9 mouse cellular contexts compared by ENCODE assay signal in genomic region chr7:126397221-126397620, GRCm38 (mm10). TPM values are rescaled to one million over a fixed set of nuclear protein-coding genes. Genes with fewer than 3 reads are reported as not detected.
DNase-seq lines count a peak whose midpoint lies in the region; ATAC-seq lines count a peak whose summit lies in the region.
"Had no signal": no experiment of that assay in that cellular context is flagged by ENCODE, and none has a peak within 500 bp of the region (broad histone marks: within the 10 kb centered on the region; RNA-seq: fewer than 3 reads in every experiment).

No protein-coding gene starts in this region.

- 55% methylated on average over 6 of the region's 6 CpGs for WGBS in hindbrain, embryonic 10.5 days
- 53% methylated on average over 6 of the region's 6 CpGs for WGBS in hindbrain, embryonic 11.5 days
- WGBS in embryonic facial prominence, embryonic 11.5 days: 59% methylated on average over 6 of the region's 6 CpGs
- WGBS in intestine, embryonic 14.5 days: 59% methylated on average over 6 of the region's 6 CpGs
- 58% methylated on average over 6 of the region's 6 CpGs for WGBS in midbrain, embryonic 13.5 days

- H3K4me1 ChIP-seq in hindbrain, embryonic 10.5 days (replicated peaks): peaks cover 15% of the 10 kb centered on the region
- H3K4me1 ChIP-seq in hindbrain, embryonic 11.5 days (replicated peaks; ENCODE audit: control insufficient read depth, insufficient read depth, low read length): no peaks in the 10 kb centered on the region; the same call in 1 of the 2 replicates
- no peaks in the 10 kb centered on the region for H3K4me1 ChIP-seq in embryonic facial prominence, embryonic 11.5 days (ENCODE audit: control insufficient read depth, insufficient read depth, low read length)
- no peaks in the 10 kb centered on the region; the same call in 1 of the 2 replicates for H3K4me1 ChIP-seq in intestine, embryonic 14.5 days (replicated peaks; ENCODE audit: control insufficient read depth, insufficient read depth, low read length)
- peaks cover 14% of the 10 kb centered on the region for H3K4me1 ChIP-seq in midbrain, embryonic 13.5 days (replicated peaks)

- no peaks in the 10 kb centered on the region for H3K9me3 ChIP-seq in hindbrain, embryonic 10.5 days
- H3K9me3 ChIP-seq in hindbrain, embryonic 11.5 days (ENCODE audit: control insufficient read depth, low read length): no peaks in the 10 kb centered on the region
- H3K9me3 ChIP-seq in embryonic facial prominence, embryonic 11.5 days (replicated peaks; ENCODE audit: control insufficient read depth, low read length): no peaks in the 10 kb centered on the region
- no peaks in the 10 kb centered on the region for H3K9me3 ChIP-seq in intestine, embryonic 14.5 days (ENCODE audit: control insufficient read depth, low read length)
- no peaks in the 10 kb centered on the region for H3K9me3 ChIP-seq in midbrain, embryonic 13.5 days

- H3K27ac ChIP-seq in hindbrain, embryonic 10.5 days: peak overlapping the region; percentile 53; the same call in 1 of the 2 replicates
- no peak overlapping the region for H3K27ac ChIP-seq in hindbrain, embryonic 11.5 days (ENCODE audit: low read depth, low read length)
- H3K27ac ChIP-seq in embryonic facial prominence, embryonic 11.5 days (replicated peaks; ENCODE audit: low read depth, low read length): no peak overlapping the region
- H3K27ac ChIP-seq in intestine, embryonic 14.5 days (ENCODE audit: low read depth): no peak overlapping the region
- no peak overlapping the region for H3K27ac ChIP-seq in midbrain, embryonic 13.5 days
- H3K27ac ChIP-seq: macrophage had no signal

- H3K4me2 ChIP-seq in hindbrain, embryonic 11.5 days (replicated peaks; ENCODE audit: low read depth, low read length): no peak overlapping the region
- peak overlapping the region; percentile 24; the same call in 1 of the 2 replicates for H3K4me2 ChIP-seq in embryonic facial prominence, embryonic 11.5 days (ENCODE audit: low read depth, low read length)
- H3K4me2 ChIP-seq in intestine, embryonic 14.5 days (ENCODE audit: low read length): peak overlapping the region; percentile 40
- H3K4me2 ChIP-seq in midbrain, embryonic 13.5 days (replicated peaks): 0 out of 2 replicates have a peak overlapping the region, but pooled peaks have one; percentile 16

- no peaks in the 10 kb centered on the region for H3K36me3 ChIP-seq in hindbrain, embryonic 10.5 days
- H3K36me3 ChIP-seq in hindbrain, embryonic 11.5 days (ENCODE audit: control insufficient read depth, insufficient read depth, low read length): no peaks in the 10 kb centered on the region
- H3K36me3 ChIP-seq in embryonic facial prominence, embryonic 11.5 days (replicated peaks; ENCODE audit: control insufficient read depth, insufficient read depth, low read depth, low read length): no peaks in the 10 kb centered on the region
- H3K36me3 ChIP-seq in intestine, embryonic 14.5 days (ENCODE audit: control insufficient read depth, insufficient read depth, low read length): no peaks in the 10 kb centered on the region
- no peaks in the 10 kb centered on the region for H3K36me3 ChIP-seq in midbrain, embryonic 13.5 days

- H3K4me3 ChIP-seq in hindbrain, embryonic 10.5 days: peak overlapping the region; percentile 94
- no peak overlapping the region for H3K4me3 ChIP-seq in hindbrain, embryonic 11.5 days (ENCODE audit: low read depth, low read length)
- H3K4me3 ChIP-seq in embryonic facial prominence, embryonic 11.5 days (ENCODE audit: low read depth, low read length): no peak overlapping the region
- H3K4me3 ChIP-seq in intestine, embryonic 14.5 days (ENCODE audit: low read depth, low read length): no peak overlapping the region
- H3K4me3 ChIP-seq in midbrain, embryonic 13.5 days (replicated peaks): no peak overlapping the region

- H3K9ac ChIP-seq in hindbrain, embryonic 11.5 days (ENCODE audit: low read depth, low read length): no peak overlapping the region
- 0 out of 2 replicates have a peak overlapping the region, but pooled peaks have one; percentile 15 for H3K9ac ChIP-seq in embryonic facial prominence, embryonic 11.5 days (replicated peaks; ENCODE audit: low read length)
- peak overlapping the region; percentile 34; the same call in 1 of the 2 replicates for H3K9ac ChIP-seq in intestine, embryonic 14.5 days (ENCODE audit: low read length)
- no peak overlapping the region for H3K9ac ChIP-seq in midbrain, embryonic 13.5 days (replicated peaks)

- H3K27me3 ChIP-seq in hindbrain, embryonic 10.5 days (ENCODE audit: insufficient read depth, poor library complexity, severe bottlenecking): no peaks in the 10 kb centered on the region
- H3K27me3 ChIP-seq in hindbrain, embryonic 11.5 days (ENCODE audit: control insufficient read depth, insufficient read depth, low read length): no peaks in the 10 kb centered on the region
- no peaks in the 10 kb centered on the region for H3K27me3 ChIP-seq in embryonic facial prominence, embryonic 11.5 days (ENCODE audit: control insufficient read depth, insufficient read depth, low read length)
- H3K27me3 ChIP-seq in intestine, embryonic 14.5 days (replicated peaks; ENCODE audit: control insufficient read depth, insufficient read depth, low read length): no peaks in the 10 kb centered on the region
- H3K27me3 ChIP-seq in midbrain, embryonic 13.5 days: no peaks in the 10 kb centered on the region

- DNase-seq in hindbrain, embryonic 10.5 days (ENCODE audit: low spot score): no peak
- DNase-seq in hindbrain, embryonic 11.5 days (ENCODE audit: low spot score): no peak
- no peak for DNase-seq in embryonic facial prominence, embryonic 11.5 days (ENCODE audit: low spot score)
- DNase-seq in intestine, embryonic 14.5 days (ENCODE audit: low spot score): no peak
- DNase-seq in thymus, postnatal 0 days (ENCODE audit: low spot score): no peak
- no peak for DNase-seq in testis, postnatal 14 days (ENCODE audit: low spot score)

- no peak for ATAC-seq in hindbrain, embryonic 11.5 days (ENCODE audit: low FRiP score)
- ATAC-seq in embryonic facial prominence, embryonic 11.5 days (replicated peaks; ENCODE audit: insufficient number of reproducible peaks, low FRiP score, low TSS enrichment, low read depth): no peak
- no peak for ATAC-seq in intestine, embryonic 14.5 days (replicated peaks; ENCODE audit: low FRiP score, low TSS enrichment, low read depth)
- no peak for ATAC-seq in midbrain, embryonic 13.5 days
- no peak for ATAC-seq in granulocyte monocyte progenitor cell, adult 5-6 weeks (replicated peaks; ENCODE audit: poor library complexity, severe bottlenecking)

RNA-seq across cellular contexts. Expression of gene Nfatc2ip, which starts 0.7 kb away (rescaled TPM):
- 3.1 and 3.7 TPM in 2 replicates for polyA plus RNA-seq in hindbrain, embryonic 10.5 days (2016; fragmentation: Nextera tagmentation; extraction: Ambion mirVana)
- polyA plus RNA-seq in hindbrain, embryonic 11.5 days (2014; fragmentation: Nextera tagmentation; extraction: Ambion mirVana): 4.8 and 5.2 TPM in 2 replicates
- 3.5 and 4.3 TPM in 2 replicates for polyA plus RNA-seq in embryonic facial prominence, embryonic 11.5 days (2014; fragmentation: Nextera tagmentation; extraction: Ambion mirVana)
- 2.3 and 2.6 TPM in 2 replicates for polyA plus RNA-seq in intestine, embryonic 14.5 days (2014; fragmentation: Nextera tagmentation; extraction: Ambion mirVana)
- polyA plus RNA-seq in midbrain, embryonic 13.5 days (2015; fragmentation: Nextera tagmentation; extraction: Ambion mirVana): 2.9 and 3.8 TPM in 2 replicates
- 11.7 and 14.8 TPM in 2 replicates for total RNA-seq in granulocyte monocyte progenitor cell, adult 5-6 weeks (2014; fragmentation: Nextera tagmentation)
- 14.6 and 15.9 TPM in 2 replicates for total RNA-seq in granulocyte monocyte progenitor cell, adult 5-6 weeks (2017)
- 5.1 and 6.7 TPM in 2 replicates for polyA plus RNA-seq in thymus, postnatal 0 days (2015; fragmentation: Nextera tagmentation; extraction: Ambion mirVana)

RNA-seq across cellular contexts. Expression of gene Cd19, which starts 17.5 kb away (rescaled TPM):
- not detected in 2 replicates for polyA plus RNA-seq in hindbrain, embryonic 10.5 days (2016; fragmentation: Nextera tagmentation; extraction: Ambion mirVana)
- polyA plus RNA-seq in hindbrain, embryonic 11.5 days (2014; fragmentation: Nextera tagmentation; extraction: Ambion mirVana): not detected in 2 replicates
- not detected in 2 replicates for polyA plus RNA-seq in embryonic facial prominence, embryonic 11.5 days (2014; fragmentation: Nextera tagmentation; extraction: Ambion mirVana)
- polyA plus RNA-seq in intestine, embryonic 14.5 days (2014; fragmentation: Nextera tagmentation; extraction: Ambion mirVana): not detected in 2 replicates
- not detected in 2 replicates for polyA plus RNA-seq in midbrain, embryonic 13.5 days (2015; fragmentation: Nextera tagmentation; extraction: Ambion mirVana)
- not detected in 2 replicates for total RNA-seq in granulocyte monocyte progenitor cell, adult 5-6 weeks (2014; fragmentation: Nextera tagmentation)
- 0.09 TPM in 1 of 2 replicates, not detected in the other for total RNA-seq in granulocyte monocyte progenitor cell, adult 5-6 weeks (2017)
- polyA plus RNA-seq in thymus, postnatal 0 days (2015; fragmentation: Nextera tagmentation; extraction: Ambion mirVana): 0.13 and 0.22 TPM in 2 replicates

RNA-seq across cellular contexts. Expression of gene Spns1, which starts 20.0 kb away (rescaled TPM):
- 66.8 and 68.6 TPM in 2 replicates for polyA plus RNA-seq in hindbrain, embryonic 10.5 days (2016; fragmentation: Nextera tagmentation; extraction: Ambion mirVana)
- polyA plus RNA-seq in hindbrain, embryonic 11.5 days (2014; fragmentation: Nextera tagmentation; extraction: Ambion mirVana): 36.0 and 39.3 TPM in 2 replicates
- polyA plus RNA-seq in embryonic facial prominence, embryonic 11.5 days (2014; fragmentation: Nextera tagmentation; extraction: Ambion mirVana): 31.5 and 35.0 TPM in 2 replicates
- 44.4 and 45.9 TPM in 2 replicates for polyA plus RNA-seq in intestine, embryonic 14.5 days (2014; fragmentation: Nextera tagmentation; extraction: Ambion mirVana)
- polyA plus RNA-seq in midbrain, embryonic 13.5 days (2015; fragmentation: Nextera tagmentation; extraction: Ambion mirVana): 77.9 and 78.6 TPM in 2 replicates
- 9.2 and 24.8 TPM in 2 replicates for total RNA-seq in granulocyte monocyte progenitor cell, adult 5-6 weeks (2014; fragmentation: Nextera tagmentation)
- 11.5 and 14.7 TPM in 2 replicates for total RNA-seq in granulocyte monocyte progenitor cell, adult 5-6 weeks (2017)
- 39.4 and 43.3 TPM in 2 replicates for polyA plus RNA-seq in thymus, postnatal 0 days (2015; fragmentation: Nextera tagmentation; extraction: Ambion mirVana)

RNA-seq across cellular contexts. Expression of gene Lat, which starts 27.9 kb away (rescaled TPM):
- polyA plus RNA-seq in hindbrain, embryonic 10.5 days (2016; fragmentation: Nextera tagmentation; extraction: Ambion mirVana): 3.5 and 3.9 TPM in 2 replicates
- 1.9 and 3.0 TPM in 2 replicates for polyA plus RNA-seq in hindbrain, embryonic 11.5 days (2014; fragmentation: Nextera tagmentation; extraction: Ambion mirVana)
- 2.1 and 3.5 TPM in 2 replicates for polyA plus RNA-seq in embryonic facial prominence, embryonic 11.5 days (2014; fragmentation: Nextera tagmentation; extraction: Ambion mirVana)
- 1.1 and 1.9 TPM in 2 replicates for polyA plus RNA-seq in intestine, embryonic 14.5 days (2014; fragmentation: Nextera tagmentation; extraction: Ambion mirVana)
- polyA plus RNA-seq in midbrain, embryonic 13.5 days (2015; fragmentation: Nextera tagmentation; extraction: Ambion mirVana): 1.0 and 1.7 TPM in 2 replicates
- total RNA-seq in granulocyte monocyte progenitor cell, adult 5-6 weeks (2014; fragmentation: Nextera tagmentation): 2.4 and 4.8 TPM in 2 replicates
- 0.72 and 2.7 TPM in 2 replicates for total RNA-seq in granulocyte monocyte progenitor cell, adult 5-6 weeks (2017)
- polyA plus RNA-seq in thymus, postnatal 0 days (2015; fragmentation: Nextera tagmentation; extraction: Ambion mirVana): 890 and 915 TPM in 2 replicates

RNA-seq across cellular contexts. Expression of gene Rabep2, which starts 31.3 kb away (rescaled TPM):
- 28.7 and 28.8 TPM in 2 replicates for polyA plus RNA-seq in hindbrain, embryonic 10.5 days (2016; fragmentation: Nextera tagmentation; extraction: Ambion mirVana)
- 19.5 and 20.2 TPM in 2 replicates for polyA plus RNA-seq in hindbrain, embryonic 11.5 days (2014; fragmentation: Nextera tagmentation; extraction: Ambion mirVana)
- 18.6 and 24.8 TPM in 2 replicates for polyA plus RNA-seq in embryonic facial prominence, embryonic 11.5 days (2014; fragmentation: Nextera tagmentation; extraction: Ambion mirVana)
- 24.6 and 27.6 TPM in 2 replicates for polyA plus RNA-seq in intestine, embryonic 14.5 days (2014; fragmentation: Nextera tagmentation; extraction: Ambion mirVana)
- polyA plus RNA-seq in midbrain, embryonic 13.5 days (2015; fragmentation: Nextera tagmentation; extraction: Ambion mirVana): 23.7 and 25.9 TPM in 2 replicates
- total RNA-seq in granulocyte monocyte progenitor cell, adult 5-6 weeks (2014; fragmentation: Nextera tagmentation): 11.3 and 16.2 TPM in 2 replicates
- total RNA-seq in granulocyte monocyte progenitor cell, adult 5-6 weeks (2017): 12.3 and 16.9 TPM in 2 replicates
- 22.2 and 22.7 TPM in 2 replicates for polyA plus RNA-seq in thymus, postnatal 0 days (2015; fragmentation: Nextera tagmentation; extraction: Ambion mirVana)

Comparison
In these comparisons a context has a peak if more than half of its experiments do, and no peak if none do; other contexts are left out.
1. H3K9ac ChIP-seq: peak in embryonic facial prominence, embryonic 11.5 days (single experiment) and intestine, embryonic 14.5 days (single experiment); none in hindbrain, embryonic 11.5 days (single experiment) and midbrain, embryonic 13.5 days (single experiment).